Mouse (Mus musculus) effector memory CD4-positive, alpha-beta T cell, adult 5 months (primary cell): ENCODE measurements around the gene Mup12. TPM values are rescaled to one million over a fixed set of nuclear protein-coding genes. Genes with fewer than 3 reads are reported as not detected.

Source experiments
- polyA plus RNA-seq: library from polyadenylated mRNA; unstranded; fragments of 100-300 nt; shearing (Covaris generic); gene quantifications from one replicate; pipeline ENCODE4 v1.2.1, GENCODE M21; 2017

Gene Mup12
- not detected for polyA plus RNA-seq

GRCm38 (mm10) chr4:60741226-60741625, at the start of gene Mup12:
Mup12 (minus strand) TSS chr4:60741326.

Other genes with a start within 250 kb of the Mup12 start
- gene Mup1, start 239.4 kb downstream of the Mup12 start, polyA plus RNA-seq: not detected
- gene Mup10, start 159.1 kb downstream of the Mup12 start, polyA plus RNA-seq: not detected
- not detected for gene Mup11, start 78.9 kb downstream of the Mup12 start, polyA plus RNA-seq
- gene Mup22, start 80.1 kb upstream of the Mup12 start, polyA plus RNA-seq: not detected